Mouse (Mus musculus) heart, embryonic 16.5 days (tissue): ENCODE measurements around the gene Ifi205. TPM values are rescaled to one million over a fixed set of nuclear protein-coding genes. Genes with fewer than 3 reads are reported as not detected.
"Not testable (repeated sequence)": the region's sequence is repeated elsewhere in the genome, so short reads cannot be mapped to it uniquely, and the experiment has no call there.

Experiments used
- ATAC-seq: fragments of 200-750 bp; cut with Nextera tagmentation; replicated peaks from 2 replicates; pipeline ENCODE4 v1.8.0; 2017; ENCODE audit warnings: moderate number of reproducible peaks; ENCODE audit not compliant: insufficient read depth, low FRiP score; ENCODE audit errors: extremely low read depth
- H3K27ac ChIP-seq: fragments of 300-500 bp; sonication (generic); 2 replicates; pipeline ENCODE4 v1.5.1; 2014; ENCODE audit warnings: mild to moderate bottlenecking, low read length, control low read depth, moderate library complexity
- H3K27me3 ChIP-seq: fragments of 300-500 bp; sonication (generic); 2 replicates; pipeline ENCODE4 v1.6.1; 2014; ENCODE audit warnings: low read length, mixed read lengths; ENCODE audit not compliant: control insufficient read depth, insufficient read depth
- H3K36me3 ChIP-seq: fragments of 300-500 bp; sonication (generic); 2 replicates; pipeline ENCODE4 v1.6.1; 2014; ENCODE audit not compliant: control insufficient read depth, insufficient read depth
- H3K4me1 ChIP-seq: fragments of 300-500 bp; sonication (generic); 2 replicates; pipeline ENCODE4 v1.6.1; 2014; ENCODE audit warnings: low read length, mixed read lengths; ENCODE audit not compliant: control insufficient read depth, insufficient read depth
- H3K4me2 ChIP-seq: fragments of 300-500 bp; sonication (generic); 2 replicates; pipeline ENCODE4 v1.6.1; 2014; ENCODE audit warnings: low read depth, mild to moderate bottlenecking, control low read depth, low read length
- H3K4me3 ChIP-seq: fragments of 300-500 bp; sonication (generic); 2 replicates; pipeline ENCODE4 v1.5.1; 2014; ENCODE audit warnings: mild to moderate bottlenecking, control low read depth, low read length
- H3K9ac ChIP-seq: fragments of 300-500 bp; sonication (generic); 2 replicates; pipeline ENCODE4 v1.6.1; 2014; ENCODE audit warnings: low read length, control low read depth
- H3K9me3 ChIP-seq: fragments of 300-500 bp; sonication (generic); replicated peaks from 2 replicates; pipeline ENCODE4 v1.6.1; 2016; ENCODE audit warnings: low read length; ENCODE audit not compliant: control insufficient read depth
- WGBS: fragments of 180-500 bp; shearing (Covaris S2); extraction: QIAGEN DNeasy Blood & Tissue Kit; methylation state at CpG from one replicate; pipeline ENCODE4 v1.1.7; 2014; 5-methylcytosine and 5-hydroxymethylcytosine counted together
- polyA plus RNA-seq: library from polyadenylated mRNA; unstranded; fragments of >200 nt; fragmentation: Nextera tagmentation; extraction: Ambion mirVana; gene quantifications from 2 replicates; pipeline ENCODE4 v1.2.1, GENCODE M21; 2015

The Ifi205 gene
- 1.0 and 1.5 TPM in 2 replicates for polyA plus RNA-seq

DNA sequence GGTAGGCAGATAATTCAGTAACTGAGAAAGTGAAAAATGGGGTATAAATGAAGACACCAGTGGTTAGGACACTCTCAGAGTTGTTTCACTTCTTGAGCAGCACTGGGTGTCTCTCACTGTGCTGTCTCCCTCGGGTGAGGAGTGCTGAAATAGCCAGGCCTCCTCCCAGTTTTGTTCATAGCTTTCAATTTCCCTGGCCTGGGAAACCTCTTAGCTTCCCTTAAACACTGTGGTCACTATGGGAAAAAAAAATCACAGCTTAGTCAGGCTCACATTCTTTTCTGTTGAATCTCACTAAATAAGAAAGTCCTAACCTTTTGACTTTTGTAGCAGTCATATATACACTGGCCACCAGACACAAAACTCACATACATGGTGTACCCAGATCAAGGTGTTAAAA, at the start of gene Ifi205:
Gene Ifi205, minus strand, starts transcription at position 113 of the 400 bp plus-strand sequence.
- WGBS: 32% methylated on average over 1 of the region's 1 CpGs
- Histone ChIP-seq H3K4me3 (no peak within 1 kb of the TSS), H3K4me2 (no peak within 1 kb of the TSS)

DNA sequence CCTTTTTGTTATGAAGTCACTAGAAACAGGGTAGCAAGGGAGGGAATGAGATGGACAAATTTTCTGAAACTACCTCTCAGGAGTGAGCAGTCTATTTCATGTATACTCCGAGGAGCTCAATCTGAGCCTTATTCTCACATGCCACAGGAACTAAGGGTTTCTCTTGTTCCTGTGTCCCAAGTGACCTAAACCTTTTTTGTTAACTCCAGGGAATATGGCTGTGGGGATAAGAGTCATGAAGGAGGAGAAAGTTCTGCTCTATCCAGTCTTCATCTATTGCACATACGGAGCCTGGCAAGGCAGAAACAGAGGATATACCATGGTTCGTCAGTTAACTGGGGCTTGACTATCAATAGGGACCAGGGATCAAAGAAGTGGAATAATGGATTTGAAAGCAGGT, 34.7 kb upstream of the Ifi205 start, which contains the start of gene Olfr430:
Gene Olfr430, plus strand, starts transcription at position 301 of the 400 bp plus-strand sequence.
- no peak for ATAC-seq
- Histone ChIP-seq H3K36me3 (no peaks in the 10 kb centered on the region), H3K4me1 (no peaks in the 10 kb centered on the region), H3K27me3 (no peaks in the 10 kb centered on the region), H3K4me3 (no peak within 1 kb of the TSS), H3K4me2 (no peak within 1 kb of the TSS), H3K27ac (no peak within 1 kb of the TSS), H3K9ac (no peak within 1 kb of the TSS), H3K9me3 (no peaks in the 10 kb centered on the region)
- WGBS: 84% methylated on average over 3 of the region's 3 CpGs

More for the DNA sequence above, at the start of gene Ifi205:
- Histone ChIP-seq H3K27ac (no peak within 1 kb of the TSS), H3K4me1 (no peaks in the 10 kb centered on the region), H3K27me3 (no peaks in the 10 kb centered on the region), H3K9ac (no peak within 1 kb of the TSS), H3K9me3 (no peaks in the 10 kb centered on the region), H3K36me3 (no peaks in the 10 kb centered on the region)
- no peak for ATAC-seq

DNA sequence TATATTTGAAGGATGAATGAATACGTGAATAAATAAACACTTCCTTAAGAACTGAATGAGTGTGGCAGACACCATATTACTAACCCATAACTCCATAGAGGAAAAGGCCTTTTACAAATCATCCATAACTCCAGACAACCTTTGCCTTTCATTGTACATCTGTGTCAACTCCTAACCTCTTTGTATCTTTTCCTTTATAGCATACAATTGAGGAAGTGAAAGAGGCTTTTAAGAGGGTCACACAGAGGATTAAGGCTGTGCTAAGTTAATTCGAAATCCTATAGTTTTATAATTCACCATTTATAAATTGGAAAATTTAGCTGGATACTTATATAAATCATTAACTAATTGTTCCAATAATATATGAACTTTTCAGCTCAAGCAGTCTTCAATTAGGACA, 23.6 kb upstream of the Ifi205 start:
- Histone ChIP-seq H3K9ac (no peak overlapping the region), H3K27ac (no peak overlapping the region), H3K27me3 (no peaks in the 10 kb centered on the region), H3K4me3 (no peak overlapping the region), H3K9me3 (no peaks in the 10 kb centered on the region), H3K4me2 (no peak overlapping the region), H3K4me1 (no peaks in the 10 kb centered on the region), H3K36me3 (no peaks in the 10 kb centered on the region)
- WGBS: 76% methylated on average over 2 of the region's 2 CpGs
- ATAC-seq: no peak

DNA sequence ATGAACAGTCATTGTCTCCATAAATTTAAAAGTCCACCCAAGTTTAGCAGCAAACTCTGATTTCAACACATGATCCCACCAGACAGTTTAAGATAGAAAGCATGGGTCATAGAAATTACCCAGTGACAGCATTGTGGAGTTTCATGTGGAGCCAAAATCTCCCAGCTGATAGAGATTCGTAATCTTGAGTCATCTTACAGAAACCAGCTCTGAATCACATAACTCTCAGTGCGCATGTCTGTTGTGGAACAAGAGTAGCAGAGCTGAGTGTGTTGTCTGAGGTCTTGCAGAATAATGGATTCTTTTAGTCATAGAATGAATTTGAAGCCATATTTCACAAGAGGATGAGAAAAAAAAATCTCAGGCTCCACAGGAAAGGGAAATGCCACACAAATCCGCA, 21.4 kb upstream of the Ifi205 start:
- Histone ChIP-seq H3K27ac (no peak overlapping the region), H3K4me1 (no peaks in the 10 kb centered on the region), H3K4me3 (no peak overlapping the region), H3K9me3 (no peaks in the 10 kb centered on the region), H3K4me2 (no peak overlapping the region), H3K27me3 (no peaks in the 10 kb centered on the region), H3K9ac (no peak overlapping the region), H3K36me3 (no peaks in the 10 kb centered on the region)
- WGBS: 71% methylated on average over 3 of the region's 3 CpGs
- ATAC-seq: no peak

DNA sequence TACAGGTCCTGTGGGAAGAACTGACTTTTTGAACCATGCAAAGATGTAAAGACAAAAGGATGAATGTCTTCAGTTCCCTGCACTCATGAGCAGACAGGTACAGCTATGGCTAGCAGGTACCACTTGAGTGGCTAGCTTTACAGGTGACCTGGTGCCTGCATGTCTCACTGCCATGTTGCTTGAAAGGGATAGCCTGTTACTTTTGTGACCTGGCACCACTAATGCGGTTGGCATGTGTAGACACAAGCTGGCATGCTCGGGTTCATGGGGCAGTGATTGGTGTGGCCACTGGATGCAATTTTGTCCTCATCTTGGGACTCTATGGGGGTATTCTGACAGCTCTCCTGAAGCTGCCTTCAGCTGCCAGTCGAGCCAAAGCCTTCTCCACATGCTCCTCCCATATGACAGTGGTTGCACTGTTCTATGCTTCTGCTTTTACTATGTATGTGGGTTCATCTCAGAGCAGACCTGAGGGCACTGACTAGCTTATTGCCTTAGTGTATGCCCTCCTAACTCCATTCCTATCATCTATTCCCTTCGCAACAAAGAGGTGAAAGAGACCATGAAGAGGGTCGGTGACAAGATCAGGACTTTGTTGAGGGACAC, 20.4 kb upstream of the Ifi205 start:
- Histone ChIP-seq H3K27ac (no peak overlapping the region), H3K36me3 (no peaks in the 10 kb centered on the region), H3K4me3 (no peak overlapping the region), H3K9ac (no peak overlapping the region), H3K27me3 (no peaks in the 10 kb centered on the region), H3K4me2 (no peak overlapping the region), H3K9me3 (no peaks in the 10 kb centered on the region), H3K4me1 (no peaks in the 10 kb centered on the region)
- no peak for ATAC-seq
- whole genome bisulfite sequencing: 82% methylated on average over 5 of the region's 5 CpGs

DNA sequence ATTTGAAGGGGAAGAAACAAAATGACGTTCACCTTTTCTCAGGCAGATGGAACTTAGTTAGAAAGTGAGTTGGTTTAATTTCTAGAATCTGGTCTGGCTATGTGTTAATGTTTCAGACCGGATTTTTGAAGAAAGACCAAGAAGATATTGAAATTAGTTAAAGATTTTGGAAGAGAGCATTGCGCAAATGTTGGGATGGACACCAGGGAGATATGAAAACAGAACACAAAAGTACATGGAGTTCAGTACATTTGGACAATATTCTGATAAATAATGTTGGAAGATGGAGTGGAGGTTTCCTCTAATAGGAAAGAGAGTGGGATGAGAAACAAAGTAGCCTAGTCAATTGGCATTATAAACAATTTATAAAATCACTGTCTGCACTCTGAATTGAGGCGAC, 19.9 kb upstream of the Ifi205 start:
- H3K27me3 ChIP-seq: no peaks in the 10 kb centered on the region
- no peak overlapping the region for H3K4me3 ChIP-seq
- no peaks in the 10 kb centered on the region for H3K4me1 ChIP-seq
- H3K27ac ChIP-seq: no peak overlapping the region
- no peak overlapping the region for H3K4me2 ChIP-seq
- H3K9me3 ChIP-seq: no peaks in the 10 kb centered on the region
- H3K9ac ChIP-seq: no peak overlapping the region
- no peak for ATAC-seq
- WGBS: 79% methylated on average over 4 of the region's 4 CpGs
- no peaks in the 10 kb centered on the region for H3K36me3 ChIP-seq

DNA sequence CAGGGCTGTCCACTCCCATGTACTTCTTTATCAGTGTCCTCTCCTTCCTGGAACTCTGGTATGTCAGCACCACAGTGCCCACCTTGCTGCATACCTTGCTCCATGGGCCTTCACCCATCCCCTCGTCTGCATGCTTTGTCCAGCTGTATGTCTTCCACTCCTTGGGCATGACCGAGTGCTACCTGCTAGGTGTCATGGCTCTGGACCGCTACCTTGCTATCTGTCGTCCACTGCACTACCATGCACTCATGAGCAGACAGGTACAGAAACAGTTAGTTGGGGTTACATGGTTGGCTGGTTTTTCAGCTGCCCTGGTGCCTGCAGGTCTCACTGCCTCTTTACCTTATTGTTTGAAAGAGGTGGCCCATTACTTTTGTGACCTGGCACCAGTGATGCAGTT, 18.9 kb upstream of the Ifi205 start:
- ATAC-seq: no peak
- no peaks in the 10 kb centered on the region for H3K27me3 ChIP-seq
- H3K36me3 ChIP-seq: no peaks in the 10 kb centered on the region
- no peaks in the 10 kb centered on the region for H3K9me3 ChIP-seq
- no peak overlapping the region for H3K9ac ChIP-seq
- H3K27ac ChIP-seq: no peak overlapping the region
- no peaks in the 10 kb centered on the region for H3K4me1 ChIP-seq
- H3K4me3 ChIP-seq: no peak overlapping the region
- no peak overlapping the region for H3K4me2 ChIP-seq
- WGBS: 82% methylated on average over 4 of the region's 4 CpGs

DNA sequence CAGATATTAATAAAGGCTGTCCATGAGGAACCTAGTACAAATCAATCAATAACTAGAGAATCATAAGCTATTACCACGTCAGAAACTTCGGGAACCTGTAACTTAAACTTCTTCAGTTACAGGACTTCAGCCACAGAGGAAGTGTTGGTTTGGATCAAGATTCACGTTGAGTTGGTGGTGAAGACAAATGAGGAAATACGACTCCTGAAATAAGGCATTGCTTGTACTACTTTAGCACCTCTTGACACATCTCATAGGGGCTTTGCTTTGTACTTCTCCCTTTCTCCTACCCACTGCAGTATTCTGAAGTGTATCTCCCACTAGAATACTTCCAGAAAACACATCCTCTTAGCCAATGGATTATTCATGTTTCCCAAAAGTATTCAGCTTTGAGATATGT, 17.7 kb upstream of the Ifi205 start:
- 63% methylated on average over 4 of the region's 4 CpGs for WGBS
- H3K9ac ChIP-seq, H3K27ac ChIP-seq, H3K4me1 ChIP-seq, H3K4me3 ChIP-seq, ATAC-seq, H3K9me3 ChIP-seq, H3K36me3 ChIP-seq, H3K4me2 ChIP-seq, H3K27me3 ChIP-seq: not testable (repeated sequence)

DNA sequence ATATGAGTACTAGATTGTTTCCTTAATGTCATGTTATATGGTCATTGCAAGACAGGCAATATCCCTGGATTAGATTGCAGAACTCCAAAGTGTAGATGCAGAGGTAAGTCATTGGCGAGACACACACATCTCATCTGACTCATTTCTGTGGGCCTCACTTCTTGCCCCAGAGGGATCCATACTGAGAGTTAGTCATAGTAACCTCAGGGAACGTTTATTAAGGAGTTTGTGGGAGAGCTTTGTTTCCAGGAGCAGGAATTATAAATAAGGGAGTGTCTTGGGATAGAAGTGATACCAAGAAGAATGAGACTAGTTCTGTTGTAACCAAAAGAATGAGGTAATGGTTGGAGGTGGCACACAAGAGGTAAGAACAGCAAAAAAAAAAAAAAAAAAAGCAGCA, 17.3 kb upstream of the Ifi205 start, which contains the start of gene Olfr432:
Gene Olfr432, plus strand, starts transcription at position 313 of the 400 bp plus-strand sequence.
- H3K4me2 ChIP-seq: no peak within 1 kb of the TSS
- H3K4me3 ChIP-seq: no peak within 1 kb of the TSS
- H3K9me3 ChIP-seq: no peaks in the 10 kb centered on the region
- no peak within 1 kb of the TSS for H3K9ac ChIP-seq
- H3K27me3 ChIP-seq: no peaks in the 10 kb centered on the region
- no peak for ATAC-seq
- no peaks in the 10 kb centered on the region for H3K4me1 ChIP-seq
- no peaks in the 10 kb centered on the region for H3K36me3 ChIP-seq
- 62% methylated on average over 2 of the region's 2 CpGs for WGBS
- H3K27ac ChIP-seq: no peak within 1 kb of the TSS
